Mouse (Mus musculus): ENCODE data around the gene Ppp1r15a. TPM values are rescaled to one million over a fixed set of nuclear protein-coding genes. Genes with fewer than 3 reads are reported as not detected.

Ppp1r15a gene
- polyA plus RNA-seq (2016; fragmentation: Nextera tagmentation; extraction: Ambion mirVana) = 14.6 and 16.6 TPM in 2 replicates

- 0 out of 2 replicates have a peak, but pooled peaks cover 4% of the 10 kb centered on the region for H3K27me3 ChIP-seq
- no peaks in the 10 kb centered on the region for H3K9me3 ChIP-seq
- H3K4me1 ChIP-seq = peaks cover 19% of the 10 kb centered on the region
- peak; percentile 83 for ATAC-seq (ENCODE audit: low FRiP score)
- peak within 1 kb of the TSS; percentile 77 for H3K27ac ChIP-seq
- WGBS = under 1% methylated on average over 54 of the region's 54 CpGs
- 0 out of 2 replicates have a peak, but pooled peaks cover 4% of the 10 kb centered on the region for H3K36me3 ChIP-seq (replicated peaks)
- H3K4me2 ChIP-seq = peak within 1 kb of the TSS; percentile 80
- peak within 1 kb of the TSS; percentile 78 for H3K9ac ChIP-seq
- H3K4me3 ChIP-seq (replicated peaks) = peak within 1 kb of the TSS; percentile 66
Observed at GRCm38 (mm10) chr7:45525809-45526473, at the start of gene Ppp1r15a, which contains the start of gene Plekha4. Ppp1r15a (minus strand) TSS chr7:45526268. Plekha4 (plus strand) TSS chr7:45526330.

GRCm38 (mm10) chr7:45574472-45575379 is 48.7 kb upstream of the Ppp1r15a start:
- no peak for ATAC-seq (ENCODE audit: low FRiP score)
- Histone ChIP-seq H3K9me3 (no peaks in the 10 kb centered on the region), H3K36me3 (replicated peaks) (peaks cover 22% of the 10 kb centered on the region), H3K9ac (no peak overlapping the region), H3K27ac (no peak overlapping the region), H3K4me2 (no peak overlapping the region), H3K4me3 (replicated peaks) (no peak overlapping the region), H3K27me3 (no peaks in the 10 kb centered on the region), H3K4me1 (peaks cover 14% of the 10 kb centered on the region)
- 90% methylated on average over 15 of the region's 15 CpGs for WGBS

DNA sequence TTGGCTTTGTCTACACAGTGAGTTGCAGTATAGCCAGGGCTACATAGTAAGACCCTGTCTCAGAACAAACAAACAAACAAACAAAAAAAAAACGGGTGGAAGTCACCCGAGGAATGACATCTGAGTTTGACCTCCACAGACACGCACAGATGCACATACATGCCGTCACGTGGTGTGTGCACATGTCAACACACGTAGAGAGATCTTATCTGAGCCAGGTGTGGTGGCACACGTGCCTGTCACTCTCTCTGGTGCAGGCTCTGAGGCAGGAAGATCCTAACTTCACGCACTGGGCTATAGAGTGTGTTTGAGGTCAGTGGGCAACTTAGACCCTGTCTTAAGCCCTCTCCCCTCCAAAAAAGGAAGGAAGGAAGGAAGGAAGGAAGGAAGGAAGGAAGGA is 47.9 kb upstream of the Ppp1r15a start:
- H3K4me2 ChIP-seq = no peak overlapping the region
- H3K27me3 ChIP-seq = no peaks in the 10 kb centered on the region
- peaks cover 22% of the 10 kb centered on the region for H3K36me3 ChIP-seq (replicated peaks)
- no peak overlapping the region for H3K4me3 ChIP-seq (replicated peaks)
- H3K27ac ChIP-seq = no peak overlapping the region
- peaks cover 14% of the 10 kb centered on the region for H3K4me1 ChIP-seq
- no peaks in the 10 kb centered on the region for H3K9me3 ChIP-seq
- no peak for ATAC-seq (ENCODE audit: low FRiP score)
- no peak overlapping the region for H3K9ac ChIP-seq
- WGBS = 84% methylated on average over 8 of the region's 8 CpGs

GRCm38 (mm10) chr7:45571966-45572365 is 45.9 kb upstream of the Ppp1r15a start:
- H3K36me3 ChIP-seq (replicated peaks) = peaks cover 16% of the 10 kb centered on the region
- peaks cover 29% of the 10 kb centered on the region for H3K4me1 ChIP-seq
- no peaks in the 10 kb centered on the region for H3K9me3 ChIP-seq
- H3K4me3 ChIP-seq (replicated peaks) = no peak overlapping the region
- H3K27ac ChIP-seq = no peak overlapping the region
- no peak overlapping the region for H3K4me2 ChIP-seq
- no peak overlapping the region for H3K9ac ChIP-seq
- no peaks in the 10 kb centered on the region for H3K27me3 ChIP-seq
- WGBS = 57% methylated on average over 1 of the region's 1 CpGs
- no peak for ATAC-seq (ENCODE audit: low FRiP score)

- H3K27ac ChIP-seq = peak within 1 kb of the TSS; percentile 83
- H3K9me3 ChIP-seq = no peaks in the 10 kb centered on the region
- H3K4me2 ChIP-seq = peak within 1 kb of the TSS; percentile 74
- no peaks in the 10 kb centered on the region for H3K27me3 ChIP-seq
- peak; percentile 78 for ATAC-seq (ENCODE audit: low FRiP score)
- peaks cover 29% of the 10 kb centered on the region for H3K4me1 ChIP-seq
- peaks cover 1% of the 10 kb centered on the region; the same call in 1 of the 2 replicates for H3K36me3 ChIP-seq (replicated peaks)
- H3K9ac ChIP-seq = peak within 1 kb of the TSS; percentile 91
- H3K4me3 ChIP-seq (replicated peaks) = peak within 1 kb of the TSS; percentile 70
- WGBS = 1% methylated on average over 32 of the region's 42 CpGs
Observed at GRCm38 (mm10) chr7:45570103-45570741, 44.2 kb upstream of the Ppp1r15a start, which contains the start of gene Bcat2. Bcat2 (plus strand) TSS chr7:45570153.

DNA sequence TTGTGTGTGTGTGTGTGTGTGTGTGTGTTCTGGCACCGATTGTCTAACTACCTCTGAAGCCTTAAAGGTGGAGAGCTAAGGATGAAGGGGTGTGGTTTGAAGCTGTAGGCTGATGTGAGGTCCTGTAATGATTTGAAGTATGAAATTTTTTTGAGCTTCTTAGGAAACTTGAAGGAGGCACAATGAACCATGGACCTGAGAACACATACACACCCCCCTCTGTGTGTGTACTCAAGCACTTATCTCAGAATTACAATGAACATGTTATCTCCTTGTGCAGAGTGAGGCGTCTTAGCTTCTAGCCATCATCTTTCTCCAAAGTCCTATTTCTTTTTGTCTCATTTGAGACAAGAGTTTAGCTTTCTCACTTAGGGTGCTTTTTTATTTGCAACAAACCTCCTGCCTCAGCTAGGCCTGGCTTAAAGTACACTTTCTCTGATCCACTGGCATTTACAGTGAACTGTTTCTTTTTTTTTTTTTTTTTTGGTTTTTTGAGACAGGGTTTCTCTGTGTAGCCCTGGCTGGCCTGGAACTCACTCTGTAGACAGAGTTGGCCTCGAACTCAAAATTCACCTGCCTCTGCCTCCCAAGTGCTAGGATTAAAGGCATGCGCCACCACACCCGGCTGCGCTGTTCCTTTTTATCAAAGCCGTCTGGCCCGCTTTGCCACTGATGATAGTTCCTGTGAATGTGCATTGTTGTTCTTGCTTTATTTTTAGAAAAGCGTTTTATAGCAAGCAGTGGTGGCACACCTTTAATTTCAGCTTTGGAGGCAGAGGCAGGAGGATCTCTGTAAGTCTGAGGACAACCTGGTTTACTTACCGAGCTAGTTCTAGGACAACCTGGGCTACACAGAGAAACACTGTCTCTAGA is 42.8 kb upstream of the Ppp1r15a start:
- H3K4me3 ChIP-seq (replicated peaks) = peak overlapping the region; percentile 47
- peak overlapping the region; percentile 78 for H3K27ac ChIP-seq
- ATAC-seq (ENCODE audit: low FRiP score) = no peak; the same call in 1 of the 2 replicates
- no peaks in the 10 kb centered on the region for H3K9me3 ChIP-seq
- no peaks in the 10 kb centered on the region for H3K27me3 ChIP-seq
- 81% methylated on average over 10 of the region's 10 CpGs for WGBS
- H3K4me1 ChIP-seq = peaks cover 29% of the 10 kb centered on the region
- H3K4me2 ChIP-seq = peak overlapping the region; percentile 84
- H3K36me3 ChIP-seq (replicated peaks) = no peaks in the 10 kb centered on the region
- peak overlapping the region; percentile 49; the same call in 1 of the 2 replicates for H3K9ac ChIP-seq

GRCm38 (mm10) chr7:45567780-45568516 is 41.9 kb upstream of the Ppp1r15a start:
- ATAC-seq (ENCODE audit: low FRiP score) = peak; percentile 94
- H3K9me3 ChIP-seq = no peaks in the 10 kb centered on the region
- H3K4me2 ChIP-seq = peak overlapping the region; percentile 84
- H3K4me3 ChIP-seq (replicated peaks) = peak overlapping the region; percentile 47
- H3K4me1 ChIP-seq = peaks cover 29% of the 10 kb centered on the region
- peak overlapping the region; percentile 78 for H3K27ac ChIP-seq
- no peaks in the 10 kb centered on the region for H3K36me3 ChIP-seq (replicated peaks)
- no peaks in the 10 kb centered on the region for H3K27me3 ChIP-seq
- peak overlapping the region; percentile 49 for H3K9ac ChIP-seq
- WGBS = 2% methylated on average over 24 of the region's 24 CpGs

GRCm38 (mm10) chr7:45567112-45567779 is 41.2 kb upstream of the Ppp1r15a start:
- Histone ChIP-seq H3K27me3 (0 out of 2 replicates have a peak, but pooled peaks cover 2% of the 10 kb centered on the region), H3K36me3 (replicated peaks) (no peaks in the 10 kb centered on the region), H3K27ac (no peak overlapping the region), H3K9ac (no peak overlapping the region), H3K9me3 (no peaks in the 10 kb centered on the region), H3K4me1 (peaks cover 29% of the 10 kb centered on the region), H3K4me3 (replicated peaks) (no peak overlapping the region), H3K4me2 (peak overlapping the region; percentile 84)
- 70% methylated on average over 8 of the region's 8 CpGs for WGBS
- ATAC-seq (ENCODE audit: low FRiP score) = no peak

DNA sequence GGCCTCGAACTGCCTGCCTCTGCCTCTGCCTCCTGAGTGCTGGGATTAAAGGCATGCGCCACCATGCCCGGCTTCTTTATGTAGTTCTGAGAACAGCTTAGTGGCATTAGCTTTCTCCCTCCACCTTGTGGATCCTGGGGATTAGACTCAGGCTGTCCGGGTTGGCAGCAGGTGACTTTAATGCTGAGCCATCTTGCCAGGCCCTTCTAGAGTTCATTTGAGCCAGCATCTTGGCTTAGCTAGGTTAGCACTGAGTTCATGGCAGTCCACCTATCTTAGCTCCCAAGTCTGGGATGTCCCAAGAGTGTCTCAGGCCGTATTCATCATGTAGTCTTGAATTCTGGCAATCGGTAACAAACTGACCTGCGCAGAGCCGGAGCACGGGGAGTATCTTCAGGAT is 39.4 kb upstream of the Ppp1r15a start:
- peaks cover 18% of the 10 kb centered on the region for H3K4me1 ChIP-seq
- H3K9me3 ChIP-seq = no peaks in the 10 kb centered on the region
- 86% methylated on average over 9 of the region's 9 CpGs for WGBS
- H3K36me3 ChIP-seq (replicated peaks) = no peaks in the 10 kb centered on the region
- no peak overlapping the region for H3K4me2 ChIP-seq
- no peak for ATAC-seq (ENCODE audit: low FRiP score)
- H3K9ac ChIP-seq = no peak overlapping the region
- no peak overlapping the region for H3K27ac ChIP-seq
- H3K27me3 ChIP-seq = peaks cover 9% of the 10 kb centered on the region; the same call in 1 of the 2 replicates
- no peak overlapping the region for H3K4me3 ChIP-seq (replicated peaks)

GRCm38 (mm10) chr7:45564811-45565210 is 38.7 kb upstream of the Ppp1r15a start:
- Histone ChIP-seq H3K4me3 (replicated peaks) (no peak overlapping the region), H3K4me1 (peaks cover 16% of the 10 kb centered on the region), H3K27ac (no peak overlapping the region), H3K27me3 (peaks cover 9% of the 10 kb centered on the region; the same call in 1 of the 2 replicates), H3K4me2 (no peak overlapping the region), H3K9me3 (no peaks in the 10 kb centered on the region), H3K36me3 (replicated peaks) (no peaks in the 10 kb centered on the region), H3K9ac (no peak overlapping the region)
- WGBS = 85% methylated on average over 2 of the region's 2 CpGs
- no peak for ATAC-seq (ENCODE audit: low FRiP score)

Data from forebrain, embryonic 12.5 days (tissue).